Mouse (Mus musculus) lung, embryonic 16.5 days (tissue): Measurements from ENCODE around the gene Cst13. TPM values are rescaled to one million over a fixed set of nuclear protein-coding genes. Genes with fewer than 3 reads are reported as not detected.

Experiments
- polyA plus RNA-seq: library from polyadenylated mRNA; unstranded; fragments of >200 nt; fragmentation: Nextera tagmentation; extraction: Ambion mirVana; gene quantifications from 2 replicates; pipeline ENCODE4 v1.2.1, GENCODE M21; 2015

The Cst13 gene
- polyA plus RNA-seq, 1 experiment from 2014 or later: not detected

Other genes with a start within 250 kb of the Cst13 start
- gene Nxt1, start 147.5 kb upstream of the Cst13 start, polyA plus RNA-seq: 80.3 and 88.7 TPM in 2 replicates
- gene Gzf1, start 139.1 kb upstream of the Cst13 start, polyA plus RNA-seq: 21.6 and 22.6 TPM in 2 replicates
- 2.5 and 3.5 TPM in 2 replicates for gene Napb, start 87.6 kb upstream of the Cst13 start, polyA plus RNA-seq
- gene Cstl1, start 69.7 kb upstream of the Cst13 start, polyA plus RNA-seq: not detected in 2 replicates
- not detected in 2 replicates for gene Cst11, start 48.6 kb upstream of the Cst13 start, polyA plus RNA-seq
- gene 8030411F24Rik, start 38.1 kb upstream of the Cst13 start, polyA plus RNA-seq: not detected in 2 replicates
- not detected in 2 replicates for gene Cst12, start 30.7 kb upstream of the Cst13 start, polyA plus RNA-seq
- not detected in 2 replicates for gene Cst8, start 21.3 kb upstream of the Cst13 start, polyA plus RNA-seq
- 0.24 TPM in 1 of 2 replicates, not detected in the other for gene Cst9, start 15.1 kb downstream of the Cst13 start, polyA plus RNA-seq
- gene 9230104L09Rik, start 45.0 kb downstream of the Cst13 start, polyA plus RNA-seq: not detected in 2 replicates
- 551 and 603 TPM in 2 replicates for gene Cst3, start 55.6 kb downstream of the Cst13 start, polyA plus RNA-seq
- gene Gm1330, start 183.2 kb downstream of the Cst13 start, polyA plus RNA-seq: not detected in 2 replicates
- gene Gm10750, start 197.2 kb downstream of the Cst13 start, polyA plus RNA-seq: not detected in 2 replicates